Mouse (Mus musculus) myocyte (in vitro differentiated cells): ENCODE data around the gene Slc35f3. TPM values are rescaled to one million over a fixed set of nuclear protein-coding genes. Genes with fewer than 3 reads are reported as not detected.

Experiments
- H3K27me3 ChIP-seq: one replicate; pipeline ENCODE4 v1.6.1; 2011; ENCODE audit not compliant: control insufficient read depth, insufficient read depth, insufficient read length
- H3K36me3 ChIP-seq: one replicate; pipeline ENCODE4 v1.6.1; 2011; ENCODE audit not compliant: control insufficient read depth, insufficient read depth
- H3K4me2 ChIP-seq: one replicate; pipeline ENCODE4 v1.6.1; 2011; ENCODE audit warnings: low read depth, control low read depth
- H3K4me3 ChIP-seq: one replicate; pipeline ENCODE4 v1.5.1; 2011; ENCODE audit warnings: mild to moderate bottlenecking, control low read depth, moderate library complexity
- H3K79me2 ChIP-seq: one replicate; pipeline ENCODE4 v1.6.1; 2011; ENCODE audit not compliant: control insufficient read depth, insufficient read depth
- H3ac ChIP-seq: one replicate; pipeline ENCODE4 v1.6.1; 2011; ENCODE audit not compliant: control insufficient read depth, insufficient read length
- CEBPB ChIP-seq: IDR thresholded peaks from 2 replicates; pipeline ENCODE4 v1.6.1; 2011; ENCODE audit warnings: mild to moderate bottlenecking, moderate library complexity; ENCODE audit not compliant: poor library complexity, insufficient read depth, severe bottlenecking
- E2F4 ChIP-seq: IDR thresholded peaks from one replicate; pipeline ENCODE4 v1.6.1; 2011; ENCODE audit warnings: mild to moderate bottlenecking, control low read depth, moderate library complexity; ENCODE audit not compliant: insufficient read depth
- MAX ChIP-seq: IDR thresholded peaks from one replicate; pipeline ENCODE4 v1.6.1; 2011; ENCODE audit warnings: low read depth, mild to moderate bottlenecking, control low read depth
- MYOD1 ChIP-seq, 3 experiments: IDR thresholded peaks; one replicate each; pipeline ENCODE4 v1.6.1; 2011; ENCODE audit warnings: control low read depth in 2 of 3, low read depth in 2 of 3, mild to moderate bottlenecking in 2 of 3, moderate library complexity in 1 of 3; ENCODE audit not compliant: insufficient read length in 2 of 3, control insufficient read depth in 1 of 3
- MYOG ChIP-seq, 3 experiments: IDR thresholded peaks; one replicate each; pipeline ENCODE4 v1.6.1; 2011; ENCODE audit warnings: control low read depth in 2 of 3, low read depth in 2 of 3, mild to moderate bottlenecking in 2 of 3; ENCODE audit not compliant: insufficient read length in 2 of 3, control insufficient read depth in 1 of 3, insufficient read depth in 1 of 3
- POLR2A ChIP-seq: IDR thresholded peaks from one replicate; pipeline ENCODE4 v1.6.1; 2011; ENCODE audit warnings: low read depth, mild to moderate bottlenecking, control low read depth, moderate library complexity; ENCODE audit not compliant: insufficient read length
- POLR2AphosphoS2 ChIP-seq: IDR thresholded peaks from one replicate; pipeline ENCODE4 v1.6.1; 2011; ENCODE audit warnings: low read depth, control low read depth; ENCODE audit not compliant: insufficient read length
- REST ChIP-seq: IDR thresholded peaks from one replicate; pipeline ENCODE4 v1.6.1; 2011; ENCODE audit warnings: mild to moderate bottlenecking, control low read depth, moderate library complexity; ENCODE audit not compliant: insufficient read depth, insufficient read length
- SRF ChIP-seq: IDR thresholded peaks from one replicate; pipeline ENCODE4 v1.6.1; 2011; ENCODE audit warnings: low read depth; ENCODE audit not compliant: control insufficient read depth, insufficient read length
- TCF12 ChIP-seq: IDR thresholded peaks from one replicate; pipeline ENCODE4 v1.6.1; 2011; ENCODE audit warnings: mild to moderate bottlenecking, control low read depth; ENCODE audit not compliant: poor library complexity, insufficient read depth, severe bottlenecking
- TCF3 ChIP-seq: IDR thresholded peaks from one replicate; pipeline ENCODE4 v1.6.1; 2011; ENCODE audit warnings: low read depth, control low read depth; ENCODE audit not compliant: insufficient read length
- USF1 ChIP-seq: IDR thresholded peaks from one replicate; pipeline ENCODE4 v1.6.1; 2011; ENCODE audit warnings: low read depth, mild to moderate bottlenecking, control low read depth, moderate library complexity
- polyA plus RNA-seq: library from polyadenylated mRNA; unstranded; fragments of >200 nt; fragmentation: generic; extraction: Trizol; gene quantifications from one replicate; pipeline ENCODE4 v1.2.1, GENCODE M21; 2012; ENCODE audit warnings: missing spikeins

Slc35f3 gene
- polyA plus RNA-seq, 1 experiment: 0.02 TPM

DNA sequence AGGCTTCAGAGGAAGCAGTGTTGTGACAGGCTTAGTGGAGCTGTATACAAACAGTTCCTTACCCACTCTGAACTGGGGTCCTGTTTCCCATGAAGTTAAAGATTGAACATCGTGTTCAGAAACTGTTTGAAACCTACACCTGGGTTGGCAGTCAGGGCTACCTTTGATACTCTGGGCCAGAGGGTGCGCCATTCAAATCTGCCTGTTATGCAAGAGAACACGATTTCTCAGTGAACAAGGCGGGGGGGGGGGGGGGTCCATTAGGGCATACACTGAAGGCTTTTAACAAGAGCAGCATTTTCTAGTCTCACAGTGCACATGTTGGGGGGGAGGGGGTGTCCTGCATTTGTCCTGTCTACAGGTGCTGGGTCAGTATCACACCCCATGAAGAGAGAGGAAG lies 125.8 kb downstream of the Slc35f3 start:
- no peak overlapping the region for H3ac ChIP-seq
- TF ChIP-seq MYOD1 (IDR thresholded peaks at IDR 0.05; ENCODE audit: control insufficient read depth in 1 of 3, insufficient read length in 2 of 3, low read depth in 2 of 3) (no peak), MYOG (IDR thresholded peaks at IDR 0.05; ENCODE audit: control insufficient read depth in 1 of 3, insufficient read depth in 1 of 3, insufficient read length in 2 of 3, low read depth in 2 of 3) (no peak), REST (no peak), USF1 (no peak), CEBPB (no peak), E2F4 (no peak), POLR2AphosphoS2 (no peak), TCF3 (no peak), POLR2A (no peak), SRF (no peak), TCF12 (no peak), MAX (no peak)
- no peaks in the 10 kb centered on the region for H3K27me3 ChIP-seq
- no peak overlapping the region for H3K4me3 ChIP-seq
- H3K4me2 ChIP-seq: no peak overlapping the region
- peaks cover 7% of the 10 kb centered on the region for H3K79me2 ChIP-seq
- H3K36me3 ChIP-seq: peaks cover 26% of the 10 kb centered on the region

DNA sequence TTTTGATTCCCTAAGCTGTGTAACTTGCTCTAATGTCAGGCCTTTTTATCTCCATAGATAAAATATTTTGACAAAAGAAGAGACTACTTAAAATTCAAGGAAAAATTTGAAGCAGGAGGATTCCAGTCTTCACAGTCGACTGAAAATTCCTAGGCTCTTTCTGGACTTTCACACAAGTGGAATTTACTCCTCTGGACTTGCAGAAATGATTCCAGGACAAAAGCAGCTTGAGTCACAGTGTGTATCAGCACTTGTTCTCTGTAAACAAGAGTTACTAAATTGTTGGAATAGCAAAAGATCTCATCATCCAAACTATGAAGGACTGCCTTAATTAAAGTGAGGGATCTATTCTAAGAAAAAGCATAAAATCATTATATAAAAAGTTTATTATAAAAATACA lies 126.6 kb downstream of the Slc35f3 start:
- H3K36me3 ChIP-seq: peaks cover 26% of the 10 kb centered on the region
- TF ChIP-seq TCF3: no peak
- no peak for TF ChIP-seq MYOD1 (IDR thresholded peaks at IDR 0.05; ENCODE audit: control insufficient read depth in 1 of 3, insufficient read length in 2 of 3, low read depth in 2 of 3)
- no peak for TF ChIP-seq POLR2AphosphoS2
- TF ChIP-seq MAX: no peak
- H3K4me3 ChIP-seq: no peak overlapping the region

DNA sequence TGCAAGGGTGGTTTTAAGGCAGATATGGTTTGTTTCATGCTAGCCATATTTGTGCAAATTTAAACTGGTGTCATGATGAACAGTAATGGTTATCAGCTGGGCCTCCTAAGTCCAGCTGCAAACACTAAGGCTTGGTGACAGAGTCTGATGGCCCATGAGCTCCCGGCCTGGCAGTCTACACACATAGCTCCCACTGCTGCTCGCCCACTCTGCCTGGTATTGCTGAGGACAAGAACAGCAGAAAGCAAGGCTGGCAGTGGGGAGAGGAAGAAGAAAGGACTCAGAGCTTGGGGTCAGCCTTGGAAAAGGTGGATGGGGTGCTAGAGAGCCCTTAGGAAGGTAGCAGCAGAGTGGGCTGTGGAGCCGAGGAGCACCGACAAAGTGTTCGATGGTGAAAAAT lies 131.3 kb downstream of the Slc35f3 start:
- H3K36me3 ChIP-seq: peaks cover 30% of the 10 kb centered on the region
- no peaks in the 10 kb centered on the region for H3K27me3 ChIP-seq
- H3K4me2 ChIP-seq: no peak overlapping the region
- no peak overlapping the region for H3K4me3 ChIP-seq
- TF ChIP-seq USF1 (no peak), REST (no peak)
- no peak overlapping the region for H3ac ChIP-seq
- H3K79me2 ChIP-seq: no peaks in the 10 kb centered on the region

More for the DNA sequence above, 126.6 kb downstream of the Slc35f3 start:
- Histone ChIP-seq H3K79me2 (peaks cover 7% of the 10 kb centered on the region), H3K4me2 (no peak overlapping the region), H3ac (no peak overlapping the region), H3K27me3 (no peaks in the 10 kb centered on the region)

DNA sequence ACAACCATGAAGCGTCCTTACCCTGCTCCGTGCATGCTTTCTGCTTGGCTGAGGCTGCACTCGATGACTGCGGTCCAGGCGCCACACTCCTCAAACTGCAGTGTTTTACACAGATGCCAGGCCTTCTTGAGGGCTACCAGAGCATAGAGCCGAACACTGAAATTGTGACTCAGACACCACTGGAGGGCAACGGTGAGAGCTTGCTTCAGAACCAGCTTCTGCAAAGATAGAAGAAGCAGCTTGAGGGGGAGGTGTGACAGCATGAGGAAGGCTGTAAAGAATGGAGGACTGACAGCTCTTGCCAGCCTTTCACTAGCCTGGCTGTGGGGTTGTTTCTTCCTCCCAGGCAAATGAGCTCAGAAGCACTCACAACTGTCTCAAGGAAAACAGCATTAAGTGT lies 135.5 kb downstream of the Slc35f3 start:
- no peaks in the 10 kb centered on the region for H3K79me2 ChIP-seq
- no peak overlapping the region for H3K4me2 ChIP-seq
- no peak overlapping the region for H3K4me3 ChIP-seq
- TF ChIP-seq SRF: no peak
- no peak for TF ChIP-seq E2F4
- no peak for TF ChIP-seq POLR2AphosphoS2
- TF ChIP-seq MYOD1 (IDR thresholded peaks at IDR 0.05; ENCODE audit: control insufficient read depth in 1 of 3, insufficient read length in 2 of 3, low read depth in 2 of 3): no peak
- H3K36me3 ChIP-seq: peaks cover 13% of the 10 kb centered on the region
- no peaks in the 10 kb centered on the region for H3K27me3 ChIP-seq
- H3ac ChIP-seq: no peak overlapping the region

DNA sequence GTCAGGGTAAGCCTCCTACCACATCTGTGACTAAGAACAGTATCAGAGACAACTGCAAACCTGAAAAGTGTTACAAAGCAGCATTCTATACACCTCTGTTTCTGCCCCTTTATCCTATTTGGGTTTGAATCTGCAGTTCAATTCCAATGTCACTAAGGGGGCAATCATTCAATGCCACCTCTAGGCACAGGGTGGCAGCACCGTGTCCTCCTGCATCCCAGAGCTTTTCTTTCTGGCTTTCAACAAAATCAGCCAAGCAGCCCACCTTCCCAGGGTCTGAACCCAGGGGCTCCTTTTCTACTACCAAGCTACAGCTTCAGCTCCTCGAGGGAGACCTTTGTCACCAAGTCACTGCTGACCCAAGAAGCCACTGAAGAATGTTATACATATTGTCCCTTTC lies 140.6 kb downstream of the Slc35f3 start:
- TF ChIP-seq POLR2AphosphoS2: no peak
- no peak for TF ChIP-seq CEBPB
- TF ChIP-seq MAX: no peak
- H3K4me2 ChIP-seq: no peak overlapping the region
- no peaks in the 10 kb centered on the region for H3K27me3 ChIP-seq
- peaks cover 13% of the 10 kb centered on the region for H3K36me3 ChIP-seq
- H3K79me2 ChIP-seq: no peaks in the 10 kb centered on the region
- H3K4me3 ChIP-seq: no peak overlapping the region
- no peak overlapping the region for H3ac ChIP-seq

Other genes starting within 250 kb of the Slc35f3 start
- gene Coa6, start 124.0 kb downstream of the Slc35f3 start, polyA plus RNA-seq: 29.3 TPM
- 1.7 TPM for gene Tarbp1, start 176.5 kb downstream of the Slc35f3 start, polyA plus RNA-seq